8 mouse cellular contexts compared by ENCODE assay signal in the genomic region with DNA sequence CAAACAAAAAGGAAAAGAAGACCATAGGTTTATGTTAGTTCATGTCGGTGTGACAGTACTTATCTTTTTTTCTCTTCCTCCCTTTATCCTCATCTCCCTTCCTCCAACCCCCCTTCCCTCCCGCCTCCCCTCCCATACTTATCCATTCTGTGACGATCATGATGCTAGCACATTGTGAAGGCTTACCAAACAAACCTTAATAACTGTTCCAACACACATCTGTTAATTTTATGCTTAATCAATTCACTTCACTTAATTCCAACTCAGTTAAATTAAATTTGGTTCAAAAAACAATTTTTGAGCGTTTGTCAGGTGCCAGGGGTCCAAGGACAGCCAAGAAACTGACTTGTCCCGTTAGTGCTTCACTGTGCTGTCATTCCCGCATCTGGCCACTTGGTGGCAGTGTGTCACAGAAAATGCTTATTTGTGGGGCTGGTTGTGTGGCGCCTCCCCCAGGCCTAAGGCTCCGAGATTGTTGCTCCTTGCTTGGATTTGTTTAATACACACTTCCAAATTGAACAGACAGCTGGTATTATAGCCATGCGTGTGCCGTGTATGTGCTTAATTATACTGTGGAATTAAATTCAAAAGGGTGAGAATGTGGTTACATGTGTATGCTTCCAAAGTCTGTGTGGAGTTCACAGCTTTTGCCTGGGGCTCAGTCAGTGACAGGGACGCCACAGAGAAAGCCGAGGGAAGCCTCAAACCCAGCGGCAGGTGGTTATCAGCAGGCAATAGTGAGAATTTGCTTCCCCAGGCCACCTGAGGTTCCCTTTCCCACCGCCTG.
DNase-seq lines count a peak whose midpoint lies in the region; ATAC-seq lines count a peak whose summit lies in the region.

No protein-coding gene starts in this region.

- intact Hi-C loops in gastrocnemius, postnatal 36 days (cut with DNase I) = loop anchor here (10.0 kb wide), 1 partner anchor 1744 kb away; no protein-coding TSS in a partner anchor
- intact Hi-C loops in left cerebral cortex, postnatal 14 days (cut with DNase I) = loop anchor here (5.0 to 10.0 kb wide), 2 partner anchors 1741 to 1964 kb away; no protein-coding TSS in a partner anchor

- no peaks in the 10 kb centered on the region for H3K9me3 ChIP-seq in intestine, embryonic 15.5 days

- H3K4me2 ChIP-seq in intestine, embryonic 15.5 days (replicated peaks) = peak overlapping the region; percentile 32

- DNase-seq in adrenal gland, adult 2 months = peak; percentile 85
- peak; percentile 82 for DNase-seq in embryo, embryonic 11.5 days (ENCODE audit: low read depth, low spot score)
- DNase-seq in gastrocnemius, postnatal 36 days = peak; percentile 75 to 83
- peak; percentile 85 to 91 for DNase-seq in left cerebral cortex, postnatal 14 days (ENCODE audit: low spot score in 2 of 2)
- peak; percentile 90 for DNase-seq in mesoderm, embryonic 11.5 days (ENCODE audit: low read depth, low spot score)
- peak; percentile 79 for DNase-seq in right cerebral cortex, postnatal 25 days
- DNase-seq in urinary bladder, postnatal 36 days (ENCODE audit: low spot score in 2 of 2) = peak; percentile 73 to 81

- 0 out of 2 replicates have a peak overlapping the region, but pooled peaks have one; percentile 21 for H3K9ac ChIP-seq in intestine, embryonic 15.5 days

- no peaks in the 10 kb centered on the region for H3K27me3 ChIP-seq in intestine, embryonic 15.5 days (replicated peaks)

- ATAC-seq in intestine, embryonic 15.5 days = peak; percentile 82

- 18% methylated on average over 14 of the region's 14 CpGs for WGBS in intestine, embryonic 15.5 days

- no peaks in the 10 kb centered on the region for H3K4me1 ChIP-seq in intestine, embryonic 15.5 days (replicated peaks)

- H3K36me3 ChIP-seq in intestine, embryonic 15.5 days = no peaks in the 10 kb centered on the region

- no peak overlapping the region for H3K27ac ChIP-seq in intestine, embryonic 15.5 days

- no peak overlapping the region for H3K4me3 ChIP-seq in intestine, embryonic 15.5 days (replicated peaks)
